Mouse (Mus musculus) retina, postnatal 1 day (tissue): ENCODE measurements at regions not wholly inside any gene's neighbourhood (a gene's known extent, or its start where the extent isn't known, plus 50 kb on each side); places are given as distances from the start of the nearest gene placed in this dataset.
"Not testable (repeated sequence)": the region's sequence is repeated elsewhere in the genome, so short reads cannot be mapped to it uniquely, and the experiment has no call there.

Experiments
- DNase-seq: peaks from one replicate; pipeline ENCODE4 v3.0.0-alpha.2; 2012

- not testable (repeated sequence) for DNase-seq
Observed at GRCm38 (mm10) chr12:23026976-23027375, 753.1 kb downstream of the Gm10330 start.

GRCm38 (mm10) chr12:23023556-23023955 lies 756.5 kb downstream of the Gm10330 start:
- not testable (repeated sequence) for DNase-seq

- DNase-seq = peak; percentile 51
Observed at GRCm38 (mm10) chr12:23010199-23010598, 769.9 kb downstream of the Gm10330 start.

- DNase-seq = peak; percentile 8
Observed at GRCm38 (mm10) chr12:23009662-23010061, 770.4 kb downstream of the Gm10330 start.
